Mouse (Mus musculus): ENCODE data around the gene Tmem274.

The Tmem274 gene

GRCm38 (mm10) chr4:149526330-149526729 is 49.2 kb downstream of the Tmem274 start:
- DNase-seq = no peak

DNA sequence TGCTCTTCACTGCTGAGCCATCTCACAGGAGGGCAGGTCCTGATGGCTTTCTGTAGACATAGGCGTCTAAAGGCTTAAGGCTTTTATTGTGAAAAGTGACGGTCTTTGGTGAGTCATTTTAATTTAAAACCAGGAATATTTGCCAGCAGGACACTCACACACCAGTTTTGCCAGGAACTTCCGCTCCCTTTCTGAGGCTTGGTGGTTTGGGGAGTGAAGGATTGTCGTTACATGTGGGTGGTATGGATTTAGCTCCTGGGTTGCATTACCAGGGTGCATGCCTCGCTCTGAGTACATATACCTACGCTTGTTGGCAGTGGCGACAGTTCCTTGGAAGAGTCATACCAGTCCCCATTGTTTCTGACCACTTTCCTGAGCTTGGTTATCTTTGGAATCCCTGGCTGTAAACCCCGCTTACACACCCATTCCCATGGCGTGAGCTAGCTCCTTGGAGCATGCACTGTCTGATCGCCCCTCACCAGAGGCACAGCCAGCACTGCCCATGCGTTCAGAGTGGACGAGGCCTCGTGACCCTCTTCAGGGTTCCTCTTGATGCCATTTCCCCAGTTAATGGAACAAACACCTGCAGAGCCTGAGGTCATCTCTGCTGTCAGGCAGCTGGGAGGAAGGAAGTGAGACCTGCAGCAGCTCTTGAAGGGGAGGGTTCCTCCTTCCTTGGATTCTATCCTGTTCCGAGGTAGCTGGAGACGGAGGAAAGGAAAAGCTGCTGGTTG is 50.6 kb downstream of the Tmem274 start:
- DNase-seq = no peak

DNA sequence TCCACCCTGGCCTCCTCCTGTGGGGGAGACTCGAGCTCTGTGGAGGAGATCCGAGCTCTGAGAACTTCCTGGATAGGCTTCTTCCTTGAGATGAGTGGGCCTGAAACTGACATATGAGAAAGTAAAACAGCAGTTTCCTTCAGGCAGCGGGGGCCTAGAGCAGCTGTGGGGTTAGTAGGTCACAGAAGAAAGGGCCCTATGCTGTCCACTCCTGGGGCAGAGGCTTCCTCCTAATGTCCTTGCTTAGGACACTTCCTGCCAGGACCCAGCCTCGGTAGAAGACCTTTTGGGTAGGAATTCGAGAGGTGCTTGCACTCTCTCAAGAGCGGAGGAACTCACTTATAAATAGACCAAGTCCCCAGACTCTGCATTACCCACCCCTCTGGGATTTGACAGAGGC is 52.5 kb downstream of the Tmem274 start:
- DNase-seq = no peak
